Mouse (Mus musculus) liver, embryonic 13.5 days (tissue): Measurements from ENCODE around the gene Ntrk3. TPM values are rescaled to one million over a fixed set of nuclear protein-coding genes. Genes with fewer than 3 reads are reported as not detected.

ENCODE experiments used
- ATAC-seq: fragments of 200-750 bp; cut with Nextera tagmentation; 2 replicates; pipeline ENCODE4 v1.8.0; 2017; ENCODE audit warnings: low read depth, mild to moderate bottlenecking, moderate number of reproducible peaks, moderate library complexity
- DNase-seq: peaks from one replicate; pipeline ENCODE4 v3.0.0; 2022
- H3K27ac ChIP-seq: fragments of 300-500 bp; sonication (generic); 2 replicates; pipeline ENCODE4 v1.5.1; 2015; ENCODE audit warnings: moderate library complexity, mild to moderate bottlenecking, inconsistent platforms
- H3K27me3 ChIP-seq: fragments of 300-500 bp; sonication (generic); 2 replicates; pipeline ENCODE4 v1.6.1; 2015; ENCODE audit warnings: mild to moderate bottlenecking, inconsistent platforms
- H3K36me3 ChIP-seq: fragments of 300-500 bp; sonication (generic); 2 replicates; pipeline ENCODE4 v1.6.1; 2015; ENCODE audit warnings: mild to moderate bottlenecking, inconsistent platforms
- H3K4me1 ChIP-seq: fragments of 300-500 bp; sonication (generic); replicated peaks from 2 replicates; pipeline ENCODE4 v1.6.1; 2015; ENCODE audit warnings: inconsistent platforms
- H3K4me2 ChIP-seq: fragments of 300-500 bp; sonication (generic); 2 replicates; pipeline ENCODE4 v1.6.1; 2015; ENCODE audit warnings: inconsistent platforms, mild to moderate bottlenecking, moderate library complexity
- H3K4me3 ChIP-seq: fragments of 300-500 bp; sonication (generic); replicated peaks from 2 replicates; pipeline ENCODE4 v1.5.1; 2015; ENCODE audit warnings: mild to moderate bottlenecking, inconsistent platforms
- H3K9ac ChIP-seq: fragments of 300-500 bp; sonication (generic); 2 replicates; pipeline ENCODE4 v1.6.1; 2015; ENCODE audit warnings: mild to moderate bottlenecking, inconsistent platforms
- H3K9me3 ChIP-seq: fragments of 300-500 bp; sonication (generic); replicated peaks from 2 replicates; pipeline ENCODE4 v1.6.1; 2016; ENCODE audit warnings: inconsistent platforms
- WGBS: fragments of 180-500 bp; shearing (Covaris S2); methylation state at CpG from one replicate; pipeline ENCODE4 v1.1.7; 2015; ENCODE audit not compliant: insufficient replicate concordance; 5-methylcytosine and 5-hydroxymethylcytosine counted together
- polyA plus RNA-seq: library from polyadenylated mRNA; unstranded; fragments of >200 nt; fragmentation: Nextera tagmentation; extraction: Ambion mirVana; gene quantifications from 2 replicates; pipeline ENCODE4 v1.2.1, GENCODE M21; 2015

The Ntrk3 gene
- polyA plus RNA-seq, 1 experiment from 2014 or later, result 0.20 TPM

DNA sequence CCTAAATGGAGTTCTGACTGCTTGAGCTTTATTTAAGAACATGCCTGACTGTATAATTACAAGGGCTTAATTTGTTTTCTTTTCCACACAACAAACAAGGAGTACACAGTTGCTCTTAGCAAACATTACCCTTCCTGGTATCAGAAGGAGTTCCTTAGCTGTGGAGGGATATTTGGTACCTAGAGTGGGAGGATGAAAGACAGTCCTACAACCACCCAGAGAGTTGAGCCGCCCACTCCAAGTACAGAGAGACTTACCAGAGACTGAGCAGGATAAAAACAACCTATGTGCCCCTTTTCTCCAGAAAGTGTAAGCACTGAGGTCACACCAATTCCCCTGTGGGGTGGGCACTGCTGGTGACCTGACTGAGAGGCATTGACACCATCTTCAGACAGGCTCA lies 237.8 kb downstream of the Ntrk3 start:
- H3K36me3 ChIP-seq, result no peaks in the 10 kb centered on the region
- DNase-seq (no peak), ATAC-seq (no peak)
- H3K27me3 ChIP-seq, result no peaks in the 10 kb centered on the region
- no peak overlapping the region for H3K4me2 ChIP-seq
- H3K9me3 ChIP-seq, result 0 out of 2 replicates have a peak, but pooled peaks cover 3% of the 10 kb centered on the region
- H3K4me1 ChIP-seq, result no peaks in the 10 kb centered on the region
- WGBS, result 52% methylated on average over 1 of the region's 1 CpGs
- no peak overlapping the region for H3K4me3 ChIP-seq
- H3K27ac ChIP-seq, result no peak overlapping the region
- H3K9ac ChIP-seq, result no peak overlapping the region

DNA sequence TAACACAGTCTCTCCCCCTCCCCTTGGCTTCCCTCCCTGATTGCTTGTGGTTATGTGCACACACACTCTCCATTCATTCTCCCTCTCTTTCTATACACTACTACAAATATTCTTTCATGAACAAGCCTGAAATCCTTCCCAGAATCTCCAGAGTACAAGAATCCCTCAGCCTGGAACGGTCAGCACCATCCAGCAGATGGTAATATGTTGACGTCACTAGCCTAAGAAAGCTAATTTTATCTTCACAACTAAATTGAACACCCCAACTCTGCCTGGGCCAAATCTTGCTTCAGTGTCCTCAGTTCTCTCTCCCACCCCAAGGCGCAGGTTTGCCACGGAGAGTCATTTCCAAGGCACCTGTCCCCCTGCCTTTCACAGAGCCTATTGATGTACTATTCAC lies 239.5 kb downstream of the Ntrk3 start:
- H3K9me3 ChIP-seq, result 0 out of 2 replicates have a peak, but pooled peaks cover 3% of the 10 kb centered on the region
- no peaks in the 10 kb centered on the region for H3K4me1 ChIP-seq
- ATAC-seq (no peak), DNase-seq (no peak)
- no peaks in the 10 kb centered on the region for H3K36me3 ChIP-seq
- no peak overlapping the region for H3K27ac ChIP-seq
- H3K27me3 ChIP-seq, result no peaks in the 10 kb centered on the region
- WGBS, result 61% methylated on average over 4 of the region's 4 CpGs
- H3K4me3 ChIP-seq, result no peak overlapping the region
- no peak overlapping the region for H3K4me2 ChIP-seq
- no peak overlapping the region for H3K9ac ChIP-seq

DNA sequence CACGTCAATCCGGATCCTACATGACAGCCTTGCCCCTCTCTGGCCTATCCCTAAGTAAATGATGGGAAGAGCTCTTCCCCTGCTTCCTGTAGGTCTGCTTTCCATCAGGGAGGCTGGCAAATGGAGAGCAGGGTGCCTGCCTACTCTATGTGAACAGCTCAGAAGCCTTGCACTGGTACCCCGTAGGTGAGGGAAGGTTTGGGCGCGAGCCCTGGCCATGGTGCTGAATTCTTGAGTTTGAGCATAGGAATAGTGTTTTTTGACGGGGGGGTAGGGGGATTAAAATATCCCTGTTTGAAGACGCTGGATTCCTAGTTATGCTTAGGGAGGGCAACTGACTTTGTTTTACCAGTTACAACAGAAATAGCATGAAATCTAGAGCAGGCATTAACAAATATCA lies 240.0 kb downstream of the Ntrk3 start:
- Histone ChIP-seq H3K36me3 (no peaks in the 10 kb centered on the region), H3K4me1 (no peaks in the 10 kb centered on the region), H3K4me3 (no peak overlapping the region), H3K27ac (no peak overlapping the region), H3K9ac (no peak overlapping the region), H3K27me3 (no peaks in the 10 kb centered on the region), H3K4me2 (no peak overlapping the region), H3K9me3 (0 out of 2 replicates have a peak, but pooled peaks cover 3% of the 10 kb centered on the region)
- no peak for ATAC-seq
- no peak for DNase-seq
- 39% methylated on average over 7 of the region's 7 CpGs for WGBS

DNA sequence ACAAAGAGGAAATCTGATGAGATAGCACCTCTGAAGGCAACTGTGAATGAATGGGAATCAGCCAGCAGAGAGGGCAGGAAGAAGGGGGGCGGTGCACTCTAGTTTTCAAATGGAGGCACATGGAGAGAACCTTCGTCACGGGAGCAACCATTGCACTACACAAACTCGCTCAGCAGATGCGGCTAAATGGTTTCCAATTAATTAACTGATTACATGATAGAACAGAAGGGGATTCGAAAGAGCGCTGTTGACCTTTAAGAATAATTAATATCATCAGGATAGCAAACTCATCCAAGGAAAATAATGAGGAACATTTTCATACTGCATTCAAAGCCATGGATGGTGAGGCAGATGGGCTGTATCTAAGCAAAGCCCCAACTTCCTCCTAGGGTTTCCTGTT lies 244.2 kb downstream of the Ntrk3 start:
- Histone ChIP-seq H3K9me3 (0 out of 2 replicates have a peak, but pooled peaks cover 3% of the 10 kb centered on the region), H3K27me3 (no peaks in the 10 kb centered on the region), H3K36me3 (no peaks in the 10 kb centered on the region), H3K4me3 (no peak overlapping the region), H3K27ac (no peak overlapping the region), H3K4me2 (no peak overlapping the region), H3K4me1 (no peaks in the 10 kb centered on the region), H3K9ac (no peak overlapping the region)
- ATAC-seq (no peak), DNase-seq (no peak)
- WGBS, result 78% methylated on average over 7 of the region's 7 CpGs

DNA sequence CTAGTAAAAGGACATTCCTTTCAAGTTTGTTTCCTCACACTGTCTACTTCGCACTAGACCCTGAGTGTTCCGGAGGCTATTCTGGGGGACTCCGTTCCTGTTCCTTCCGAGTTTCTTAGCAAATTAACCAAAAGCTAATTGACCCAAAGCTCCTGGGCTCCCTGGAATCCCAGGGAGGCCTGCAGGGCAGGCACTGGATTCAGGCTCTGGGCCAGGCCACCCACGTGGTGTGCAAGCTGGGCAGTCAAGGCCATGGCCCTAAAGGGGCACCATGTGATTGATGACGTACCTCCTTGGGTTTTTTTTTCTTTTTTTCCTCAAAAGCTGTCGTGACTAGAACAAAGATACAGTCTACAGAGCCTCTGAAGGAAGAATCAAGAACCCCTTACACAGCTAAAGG lies 246.6 kb downstream of the Ntrk3 start:
- H3K27me3 ChIP-seq, result no peaks in the 10 kb centered on the region
- no peak overlapping the region for H3K9ac ChIP-seq
- ATAC-seq (no peak), DNase-seq (no peak)
- H3K4me3 ChIP-seq, result no peak overlapping the region
- H3K36me3 ChIP-seq, result no peaks in the 10 kb centered on the region
- no peak overlapping the region for H3K4me2 ChIP-seq
- H3K27ac ChIP-seq, result no peak overlapping the region
- WGBS, result 48% methylated on average over 7 of the region's 7 CpGs
- H3K4me1 ChIP-seq, result no peaks in the 10 kb centered on the region
- 0 out of 2 replicates have a peak, but pooled peaks cover 3% of the 10 kb centered on the region for H3K9me3 ChIP-seq

DNA sequence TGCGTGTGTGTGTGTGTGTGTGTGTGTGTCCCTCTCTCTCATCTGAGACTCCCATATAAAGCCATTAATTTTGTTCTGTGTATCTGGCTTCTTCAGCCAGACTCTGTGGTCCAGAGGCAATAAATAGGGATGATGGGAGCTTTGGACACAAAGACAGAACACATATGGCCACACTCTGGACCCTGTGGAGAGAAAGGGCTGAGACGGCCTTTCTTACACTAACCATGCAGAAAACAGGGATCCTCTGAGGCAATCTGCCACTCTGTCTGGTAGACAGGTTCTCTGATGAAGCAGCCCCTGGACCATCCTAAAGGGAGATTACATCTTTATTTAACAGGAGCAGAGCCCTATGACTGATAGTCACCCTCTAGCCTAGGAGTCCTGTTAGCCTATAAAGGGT lies 253.5 kb downstream of the Ntrk3 start:
- DNase-seq, result no peak
- WGBS, result 72% methylated on average over 2 of the region's 2 CpGs
- H3K4me3 ChIP-seq, result no peak overlapping the region
- no peak overlapping the region for H3K9ac ChIP-seq
- H3K27ac ChIP-seq, result no peak overlapping the region
- no peaks in the 10 kb centered on the region for H3K4me1 ChIP-seq
- no peak overlapping the region for H3K4me2 ChIP-seq
- H3K9me3 ChIP-seq, result no peaks in the 10 kb centered on the region
- no peaks in the 10 kb centered on the region for H3K36me3 ChIP-seq
- no peak for ATAC-seq
- no peaks in the 10 kb centered on the region for H3K27me3 ChIP-seq

DNA sequence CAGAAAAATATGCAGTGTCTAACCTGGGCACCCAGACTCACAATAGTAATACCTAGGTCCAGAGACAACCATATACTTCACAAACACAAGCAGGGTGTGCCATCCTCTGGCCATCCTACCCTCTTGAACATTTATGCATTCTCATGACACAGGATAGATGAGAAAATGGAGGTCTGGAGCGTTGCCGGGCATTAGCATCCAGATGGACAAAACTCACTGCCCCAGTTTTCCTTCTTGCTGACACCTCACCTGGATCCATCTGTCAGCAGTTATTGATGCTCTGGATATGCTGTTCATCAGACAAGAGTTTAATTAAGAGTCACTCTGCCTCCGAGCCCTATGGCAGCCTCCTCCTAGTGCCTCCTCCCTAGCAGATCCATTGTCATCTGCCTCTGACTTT lies 254.1 kb downstream of the Ntrk3 start:
- 71% methylated on average over 3 of the region's 3 CpGs for WGBS
- no peak overlapping the region for H3K4me2 ChIP-seq
- no peaks in the 10 kb centered on the region for H3K36me3 ChIP-seq
- no peaks in the 10 kb centered on the region for H3K9me3 ChIP-seq
- no peak for ATAC-seq
- H3K4me1 ChIP-seq, result no peaks in the 10 kb centered on the region
- no peak overlapping the region for H3K9ac ChIP-seq
- no peak overlapping the region for H3K4me3 ChIP-seq
- no peak for DNase-seq
- H3K27me3 ChIP-seq, result no peaks in the 10 kb centered on the region
- no peak overlapping the region for H3K27ac ChIP-seq

DNA sequence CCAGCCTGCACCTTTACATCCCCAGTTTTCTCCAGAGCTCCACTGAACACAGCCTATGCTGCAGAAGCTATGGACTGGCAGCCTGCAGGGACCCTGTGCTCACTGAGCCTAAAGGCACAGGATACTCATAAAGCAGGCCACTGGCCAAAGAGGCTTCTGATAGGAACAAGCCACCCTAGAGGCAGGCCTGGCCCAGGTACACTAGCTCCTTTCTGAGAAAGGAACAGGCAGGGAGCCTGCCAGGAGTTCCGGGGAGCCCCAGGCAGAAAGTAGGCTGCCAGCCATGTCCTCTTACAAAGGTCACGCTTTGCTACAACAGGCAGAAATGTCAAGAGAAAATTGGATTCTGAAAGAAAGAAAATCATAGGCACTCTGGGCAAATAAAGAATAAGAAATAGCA lies 254.8 kb downstream of the Ntrk3 start:
- 62% methylated on average over 2 of the region's 2 CpGs for WGBS

DNA sequence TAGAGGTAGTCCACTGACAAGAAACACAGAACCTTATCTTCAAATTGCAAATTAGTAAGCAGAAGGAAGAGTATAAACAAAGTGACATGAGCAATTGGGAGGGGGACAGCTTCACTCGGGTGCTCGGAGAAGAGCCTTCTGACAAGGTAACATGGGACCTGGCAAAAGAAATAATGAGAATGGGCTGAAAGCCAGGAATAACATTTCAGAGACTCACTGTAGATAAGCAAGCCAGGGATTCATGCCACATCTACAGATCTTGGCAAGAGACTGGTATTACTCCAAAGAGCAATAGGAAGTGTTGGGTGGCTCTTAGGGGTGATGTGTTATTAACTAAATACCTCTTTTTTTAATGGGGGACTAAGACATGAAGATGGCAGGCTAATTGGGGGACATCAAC lies 258.9 kb downstream of the Ntrk3 start:
- no peak for DNase-seq
- Histone ChIP-seq H3K9me3 (no peaks in the 10 kb centered on the region), H3K4me1 (no peaks in the 10 kb centered on the region), H3K4me2 (no peak overlapping the region), H3K4me3 (no peak overlapping the region), H3K27me3 (no peaks in the 10 kb centered on the region), H3K9ac (no peak overlapping the region), H3K36me3 (no peaks in the 10 kb centered on the region), H3K27ac (no peak overlapping the region)
- 76% methylated on average over 2 of the region's 2 CpGs for WGBS
- ATAC-seq, result no peak

More for the DNA sequence above, 254.8 kb downstream of the Ntrk3 start:
- no peak overlapping the region for H3K27ac ChIP-seq
- no peaks in the 10 kb centered on the region for H3K36me3 ChIP-seq
- H3K4me3 ChIP-seq, result no peak overlapping the region
- H3K4me1 ChIP-seq, result no peaks in the 10 kb centered on the region
- no peaks in the 10 kb centered on the region for H3K9me3 ChIP-seq
- H3K9ac ChIP-seq, result no peak overlapping the region
- H3K27me3 ChIP-seq, result no peaks in the 10 kb centered on the region
- ATAC-seq (no peak), DNase-seq (no peak)
- no peak overlapping the region for H3K4me2 ChIP-seq

DNA sequence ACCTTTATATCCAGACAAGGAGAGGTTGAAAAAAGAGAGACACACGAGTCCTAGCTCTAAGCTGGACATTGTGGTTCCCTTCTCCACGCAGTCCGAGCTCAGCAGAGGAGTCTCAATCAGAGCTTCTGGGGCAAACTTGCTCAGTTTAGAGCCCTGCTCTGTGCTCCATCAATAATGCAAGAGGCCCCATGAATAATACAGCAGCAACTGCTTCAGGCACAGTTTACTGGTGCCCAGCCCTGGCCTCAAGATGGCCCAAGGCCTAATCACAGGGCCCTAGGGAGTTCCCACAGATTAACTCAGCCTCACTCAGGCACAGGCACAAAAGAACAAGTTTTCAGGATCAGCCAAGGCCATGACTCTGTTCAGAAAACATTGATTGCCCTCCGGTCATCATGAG lies 266.1 kb downstream of the Ntrk3 start:
- Histone ChIP-seq H3K4me3 (no peak overlapping the region), H3K9me3 (no peaks in the 10 kb centered on the region), H3K27me3 (no peaks in the 10 kb centered on the region), H3K4me2 (no peak overlapping the region), H3K4me1 (no peaks in the 10 kb centered on the region), H3K27ac (no peak overlapping the region), H3K9ac (no peak overlapping the region), H3K36me3 (no peaks in the 10 kb centered on the region)
- DNase-seq (no peak), ATAC-seq (no peak)
- 51% methylated on average over 4 of the region's 4 CpGs for WGBS

DNA sequence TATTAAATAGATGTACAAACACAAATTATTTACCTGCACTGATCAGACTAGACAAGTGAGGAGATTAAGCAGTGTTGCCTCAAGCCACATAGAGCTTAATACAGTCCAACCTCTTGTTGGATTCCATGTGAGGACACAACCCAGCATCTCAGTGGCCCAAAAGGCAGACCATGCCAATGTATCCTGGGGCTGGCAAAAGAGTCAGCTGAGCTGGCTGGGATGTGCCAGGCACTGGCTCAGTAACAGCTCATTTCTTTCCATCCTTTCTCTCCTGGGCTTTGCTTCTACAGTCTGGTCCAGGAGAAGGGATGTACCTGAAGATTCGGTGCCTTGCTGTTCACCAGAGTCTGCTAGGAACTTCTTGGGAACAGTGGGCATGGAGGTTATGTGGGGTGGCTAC lies 266.5 kb downstream of the Ntrk3 start:
- H3K27me3 ChIP-seq, result no peaks in the 10 kb centered on the region
- no peaks in the 10 kb centered on the region for H3K4me1 ChIP-seq
- H3K4me3 ChIP-seq, result no peak overlapping the region
- H3K27ac ChIP-seq, result no peak overlapping the region
- 50% methylated on average over 1 of the region's 1 CpGs for WGBS
- no peak overlapping the region for H3K9ac ChIP-seq
- H3K9me3 ChIP-seq, result no peaks in the 10 kb centered on the region
- ATAC-seq (no peak), DNase-seq (no peak)
- no peaks in the 10 kb centered on the region for H3K36me3 ChIP-seq
- no peak overlapping the region for H3K4me2 ChIP-seq

DNA sequence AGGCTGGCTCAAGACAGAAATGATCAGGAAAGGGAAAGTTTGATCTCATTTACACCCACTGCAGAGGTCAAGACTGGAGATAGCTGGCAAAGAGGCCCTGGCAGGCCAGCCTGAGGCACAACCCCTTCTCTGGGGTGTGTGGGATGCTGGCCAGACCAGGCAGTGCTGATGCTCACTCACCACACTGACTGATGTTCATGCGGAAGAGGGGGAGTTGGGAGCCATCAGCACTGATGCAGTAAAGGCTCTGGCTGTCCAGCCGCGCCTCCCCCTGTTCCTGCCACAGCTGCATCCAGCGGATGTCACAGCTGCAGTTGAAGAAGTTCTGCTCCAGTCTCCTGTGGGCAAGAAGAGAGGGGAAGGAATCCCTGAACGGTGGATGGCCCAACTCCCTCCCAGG lies 275.2 kb downstream of the Ntrk3 start:
- no peaks in the 10 kb centered on the region for H3K27me3 ChIP-seq
- no peaks in the 10 kb centered on the region for H3K36me3 ChIP-seq
- no peak overlapping the region for H3K4me2 ChIP-seq
- DNase-seq (no peak), ATAC-seq (no peak)
- 58% methylated on average over 5 of the region's 5 CpGs for WGBS
- no peak overlapping the region for H3K27ac ChIP-seq
- H3K4me3 ChIP-seq, result no peak overlapping the region
- H3K4me1 ChIP-seq, result no peaks in the 10 kb centered on the region
- H3K9ac ChIP-seq, result no peak overlapping the region
- peaks cover 6% of the 10 kb centered on the region; the same call in 1 of the 2 replicates for H3K9me3 ChIP-seq
